Mouse (Mus musculus): Measurements from ENCODE around the gene Fam198a. TPM values are rescaled to one million over a fixed set of nuclear protein-coding genes. Genes with fewer than 3 reads are reported as not detected.

Gene Fam198a
- 2.0 and 8.1 TPM in 2 replicates for polyA plus RNA-seq (2012; rRNA removed; ENCODE audit: low replicate concordance)

DNA sequence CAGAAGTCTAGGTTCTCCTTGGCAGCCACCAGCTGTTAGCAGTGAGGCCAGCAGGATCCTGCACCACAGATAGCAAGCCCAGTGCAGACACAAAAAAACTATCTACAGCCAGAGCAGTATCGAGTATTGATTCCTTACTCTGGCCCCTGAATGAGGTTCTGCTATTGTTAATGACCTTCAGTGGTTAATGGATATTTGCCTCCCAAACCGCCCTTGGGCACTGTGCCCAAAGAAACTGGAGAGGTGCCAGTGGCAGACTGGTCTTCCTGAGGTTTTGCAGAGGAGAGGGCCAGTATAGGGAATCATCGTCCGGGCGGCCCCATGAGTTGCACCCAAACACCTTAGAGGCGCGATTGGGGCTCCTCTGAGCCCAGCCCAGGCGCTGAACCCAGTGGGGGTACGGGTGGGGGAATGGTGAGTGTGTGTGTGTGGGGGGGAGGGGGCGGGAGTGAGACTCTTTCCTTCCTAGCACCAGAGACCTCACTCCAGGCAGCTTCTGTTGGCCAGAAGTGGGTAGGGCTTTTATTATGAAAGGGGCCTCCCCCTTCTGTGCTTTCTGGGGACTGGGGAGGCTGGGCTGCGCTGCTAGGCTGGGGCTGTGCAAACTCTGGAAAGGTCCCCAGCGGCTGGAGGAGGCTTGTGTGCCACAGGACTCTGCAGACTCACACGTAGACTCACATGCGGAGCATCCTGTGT lies at the start of gene Fam198a:
Gene Fam198a, plus strand, starts transcription at position 571 of the 696 bp plus-strand sequence.

DNA sequence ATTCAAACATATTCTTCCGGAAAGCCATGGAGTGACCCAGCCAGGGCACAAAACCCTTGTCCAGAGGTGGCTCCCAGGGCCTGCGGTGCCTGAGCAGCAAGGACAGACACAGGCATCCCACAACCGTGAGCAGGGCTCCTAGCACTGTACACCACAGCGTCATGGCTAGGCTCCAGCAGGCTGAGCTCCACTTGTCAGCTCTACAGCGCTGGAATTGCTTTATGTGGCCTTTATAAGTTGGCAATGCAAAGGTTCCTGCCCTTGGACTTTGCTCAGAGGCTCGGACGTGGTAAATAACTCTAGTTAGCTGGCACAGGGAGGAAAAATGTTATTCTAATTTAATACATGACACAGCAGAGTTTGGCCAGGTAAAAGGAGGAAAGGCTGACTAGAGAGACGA lies 34.7 kb upstream of the Fam198a start, which contains the start of gene Cyp8b1:
Gene Cyp8b1, minus strand, starts transcription at position 204 of the 400 bp plus-strand sequence.

DNA sequence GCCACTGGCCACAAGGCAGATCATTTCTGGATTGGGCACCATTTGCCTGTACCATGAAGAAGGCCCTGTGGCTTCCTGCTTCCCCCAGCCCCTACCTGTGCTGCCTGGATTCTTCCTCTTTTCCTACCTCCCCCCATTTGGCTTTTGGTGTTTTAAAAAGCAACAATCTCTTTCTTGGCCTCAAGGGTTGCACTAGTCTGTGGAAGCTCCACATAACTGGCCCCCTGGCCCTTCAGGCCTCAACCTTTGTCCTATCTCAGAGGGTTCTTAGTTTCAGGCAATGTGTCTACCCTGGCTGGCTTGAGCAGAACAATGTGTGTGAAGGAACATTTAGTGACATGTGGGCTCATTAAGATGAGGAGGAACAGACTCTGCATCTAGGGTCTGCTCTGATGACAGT lies 46.2 kb downstream of the Fam198a start, which contains the start of gene Pomgnt2:
Gene Pomgnt2, minus strand, starts transcription at position 101 of the 400 bp plus-strand sequence.

Other genes starting within 250 kb of the Fam198a start
- 9.1 and 9.3 TPM in 2 replicates for gene Sec22c, start 245.5 kb upstream of the Fam198a start, polyA plus RNA-seq (2012; rRNA removed; ENCODE audit: low replicate concordance)
- gene Ss18l2, start 240.7 kb upstream of the Fam198a start, polyA plus RNA-seq (2012; rRNA removed; ENCODE audit: low replicate concordance) = 27.2 and 43.5 TPM in 2 replicates
- gene Nktr, start 231.8 kb upstream of the Fam198a start, polyA plus RNA-seq (2012; rRNA removed; ENCODE audit: low replicate concordance) = 48.9 and 84.0 TPM in 2 replicates
- gene Zfp651, start 191.7 kb upstream of the Fam198a start, polyA plus RNA-seq (2012; rRNA removed; ENCODE audit: low replicate concordance) = 36.5 and 71.2 TPM in 2 replicates
- gene Klhl40, start 173.4 kb upstream of the Fam198a start, polyA plus RNA-seq (2012; rRNA removed; ENCODE audit: low replicate concordance) = not detected in 2 replicates
- gene Hhatl, start 158.5 kb upstream of the Fam198a start, polyA plus RNA-seq (2012; rRNA removed; ENCODE audit: low replicate concordance) = 0.11 and 4.7 TPM in 2 replicates
- 0.40 TPM in 1 of 2 replicates, not detected in the other for gene Ccdc13, start 111.5 kb upstream of the Fam198a start, polyA plus RNA-seq (2012; rRNA removed; ENCODE audit: low replicate concordance)
- 22.2 and 37.1 TPM in 2 replicates for gene Higd1a, start 92.6 kb upstream of the Fam198a start, polyA plus RNA-seq (2012; rRNA removed; ENCODE audit: low replicate concordance)
- 4.4 and 8.6 TPM in 2 replicates for gene Ackr2, start 52.6 kb upstream of the Fam198a start, polyA plus RNA-seq (2012; rRNA removed; ENCODE audit: low replicate concordance)
- gene Cyp8b1, start 34.7 kb upstream of the Fam198a start, polyA plus RNA-seq (2012; rRNA removed; ENCODE audit: low replicate concordance) = 0.14 and 0.41 TPM in 2 replicates
- 26.1 and 28.2 TPM in 2 replicates for gene Pomgnt2, start 46.1 kb downstream of the Fam198a start, polyA plus RNA-seq (2012; rRNA removed; ENCODE audit: low replicate concordance)
- gene Snrk, start 166.3 kb downstream of the Fam198a start, polyA plus RNA-seq (2012; rRNA removed; ENCODE audit: low replicate concordance) = 86.9 and 212 TPM in 2 replicates

Measured in subcutaneous adipose tissue, adult 2 months (tissue).